Mouse (Mus musculus): ENCODE data around the gene Lcn4.

DNA sequence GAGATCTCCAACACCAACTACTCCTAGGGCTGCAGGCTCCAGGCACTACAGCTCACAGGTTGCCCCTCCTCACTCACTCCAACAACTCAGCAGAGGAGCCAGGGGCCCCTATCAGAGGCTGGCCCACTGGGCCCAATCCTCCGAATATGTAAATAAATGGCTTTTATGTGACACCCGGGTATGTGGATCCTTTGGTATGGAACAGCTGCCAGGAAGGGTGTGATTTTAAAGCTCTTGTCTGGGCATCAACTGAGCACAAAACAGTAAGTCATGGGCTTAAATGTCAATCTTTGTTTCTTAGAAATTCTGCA, 34.8 kb downstream of the Lcn4 start:
- no peak for TF ChIP-seq CTCF (IDR thresholded peaks at IDR 0.05; ENCODE audit: insufficient read depth, low read length)
- TF ChIP-seq POLR2A (IDR thresholded peaks at IDR 0.05; ENCODE audit: borderline replicate concordance, extremely low read depth, low read depth, low read length) = no peak

Measured in lung, adult 2 months (tissue).